ENCODE assay signal across 20 mouse cellular contexts in the genomic region with DNA sequence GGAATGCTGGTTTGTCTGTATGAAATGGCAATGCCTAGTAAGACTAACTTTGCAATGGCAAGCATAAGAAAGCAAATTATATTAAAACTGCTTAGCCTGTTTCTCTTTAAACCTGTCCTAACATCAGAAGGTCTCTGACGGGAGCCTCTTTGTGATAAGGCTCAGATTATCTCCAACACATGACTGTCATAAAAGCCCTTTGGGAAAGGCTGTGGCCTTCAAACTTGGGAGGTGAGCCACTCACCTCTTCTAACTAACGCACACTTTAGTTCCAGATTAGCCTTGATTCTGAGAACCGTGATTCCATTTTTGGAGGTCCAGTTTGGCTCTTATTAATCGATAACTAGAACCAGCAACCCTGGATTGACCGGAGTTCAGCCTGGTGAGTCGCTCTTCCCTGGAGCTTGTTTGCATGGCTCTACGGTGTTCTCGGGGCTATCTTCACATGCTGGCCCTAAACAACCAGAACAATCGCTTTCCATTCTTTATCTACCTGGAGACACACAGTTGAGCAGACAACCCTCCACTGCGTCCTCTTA.
DNase-seq lines count a peak whose midpoint lies in the region; ATAC-seq and TF ChIP-seq lines count a peak whose summit lies in the region.
"Had no signal": no experiment of that assay in that cellular context is flagged by ENCODE, and none has a peak within 500 bp of the region (broad histone marks: within the 10 kb centered on the region; RNA-seq: fewer than 3 reads in every experiment).

No protein-coding gene starts in this region.

- intact Hi-C loops in gastrocnemius, adult 2 months (cut with DNase I) = loop anchor here (5.0 kb wide), 1 partner anchor 138 kb away; no protein-coding TSS in a partner anchor

- 86% methylated on average over 10 of the region's 10 CpGs for WGBS in kidney, embryonic 15.5 days
- WGBS in liver, postnatal 0 days (ENCODE audit: insufficient replicate concordance) = 59% methylated on average over 10 of the region's 10 CpGs
- WGBS in liver, embryonic 12.5 days (ENCODE audit: insufficient replicate concordance) = 60% methylated on average over 10 of the region's 10 CpGs
- WGBS in midbrain, embryonic 15.5 days = 92% methylated on average over 10 of the region's 10 CpGs

- no peaks in the 10 kb centered on the region for H3K9me3 ChIP-seq in kidney, embryonic 15.5 days (replicated peaks)
- H3K9me3 ChIP-seq in liver, postnatal 0 days (ENCODE audit: low read length) = no peaks in the 10 kb centered on the region
- no peaks in the 10 kb centered on the region for H3K9me3 ChIP-seq in liver, embryonic 12.5 days (replicated peaks)
- H3K9me3 ChIP-seq in midbrain, embryonic 15.5 days = no peaks in the 10 kb centered on the region
- H3K9me3 ChIP-seq: embryonic facial prominence, embryonic 12.5 days; forebrain, embryonic 15.5 days; G1E; heart, embryonic 15.5 days; hindbrain, embryonic 13.5 days had no signal

- TF ChIP-seq EP300 in liver, postnatal 0 days (IDR thresholded peaks at IDR 0.05; ENCODE audit: low read depth) = no peak

- peak overlapping the region; percentile 65; the same call in 1 of the 2 replicates for H3K27ac ChIP-seq in gastrocnemius, adult 2 months
- H3K27ac ChIP-seq in kidney, embryonic 15.5 days = no peak overlapping the region
- H3K27ac ChIP-seq in liver, postnatal 0 days (ENCODE audit: low read depth) = peak overlapping the region; percentile 40; the same call in 1 of the 2 replicates
- no peak overlapping the region for H3K27ac ChIP-seq in liver, embryonic 12.5 days
- H3K27ac ChIP-seq in midbrain, embryonic 15.5 days = no peak overlapping the region
- H3K27ac ChIP-seq: embryonic facial prominence, embryonic 12.5 days; forebrain, embryonic 15.5 days; heart, adult 2 months; heart, embryonic 15.5 days; hindbrain, embryonic 13.5 days had no signal

- no peak for TF ChIP-seq CTCF in gastrocnemius, adult 2 months (IDR thresholded peaks at IDR 0.05)
- TF ChIP-seq CTCF in liver, postnatal 0 days (IDR thresholded peaks at IDR 0.05; ENCODE audit: low read depth) = no peak

- no peak overlapping the region for H3K9ac ChIP-seq in kidney, embryonic 15.5 days
- H3K9ac ChIP-seq in liver, postnatal 0 days (replicated peaks) = no peak overlapping the region
- H3K9ac ChIP-seq in liver, embryonic 12.5 days = no peak overlapping the region
- no peak overlapping the region for H3K9ac ChIP-seq in midbrain, embryonic 15.5 days
- H3K9ac ChIP-seq: embryonic facial prominence, embryonic 12.5 days; forebrain, embryonic 15.5 days; heart, embryonic 15.5 days; hindbrain, embryonic 13.5 days had no signal

- H3K36me3 ChIP-seq in kidney, embryonic 15.5 days = no peaks in the 10 kb centered on the region
- no peaks in the 10 kb centered on the region for H3K36me3 ChIP-seq in liver, postnatal 0 days (replicated peaks; ENCODE audit: insufficient read depth, low read length)
- no peaks in the 10 kb centered on the region for H3K36me3 ChIP-seq in liver, embryonic 12.5 days
- H3K36me3 ChIP-seq in midbrain, embryonic 15.5 days (replicated peaks) = no peaks in the 10 kb centered on the region
- H3K36me3 ChIP-seq: embryonic facial prominence, embryonic 12.5 days; forebrain, embryonic 15.5 days; G1E; heart, embryonic 15.5 days; hindbrain, embryonic 13.5 days had no signal

- no peak for ATAC-seq in kidney, embryonic 15.5 days (replicated peaks; ENCODE audit: low FRiP score)
- ATAC-seq in liver, postnatal 0 days = no peak; the same call in 1 of the 2 replicates
- no peak for ATAC-seq in liver, embryonic 12.5 days
- no peak for ATAC-seq in midbrain, embryonic 15.5 days (replicated peaks)
- ATAC-seq: CD4-positive, CD25-positive, alpha-beta regulatory T cell, adult 4 months; forebrain, embryonic 15.5 days had no signal

- H3K4me3 ChIP-seq in gastrocnemius, adult 2 months = no peak overlapping the region
- H3K4me3 ChIP-seq in kidney, embryonic 15.5 days (replicated peaks) = no peak overlapping the region
- H3K4me3 ChIP-seq in liver, postnatal 0 days (ENCODE audit: low read depth, low read length) = no peak overlapping the region
- H3K4me3 ChIP-seq in liver, embryonic 12.5 days = no peak overlapping the region
- H3K4me3 ChIP-seq in midbrain, embryonic 15.5 days = no peak overlapping the region
- H3K4me3 ChIP-seq: embryonic facial prominence, embryonic 12.5 days; forebrain, embryonic 15.5 days; heart, adult 2 months; heart, embryonic 15.5 days; hindbrain, embryonic 13.5 days had no signal

- DNase-seq in gastrocnemius, adult 2 months = no peak
- no peak for DNase-seq in gastrocnemius, adult 18-20 months (ENCODE audit: low spot score)
- DNase-seq in kidney, adult 8-10 months = peak; percentile 25 to 34
- DNase-seq in liver, postnatal 0 days = no peak
- DNase-seq: adrenal gland, adult 8-10 months; adrenal gland, postnatal 36 days; B cell, adult 2 months; embryo, embryonic 11 days; gastrocnemius, postnatal 14 days had no signal

- peaks cover 8% of the 10 kb centered on the region; the same call in 1 of the 2 replicates for H3K4me1 ChIP-seq in kidney, embryonic 15.5 days
- H3K4me1 ChIP-seq in liver, postnatal 0 days (ENCODE audit: insufficient read depth) = peaks cover 21% of the 10 kb centered on the region
- H3K4me1 ChIP-seq in liver, embryonic 12.5 days = peaks cover 47% of the 10 kb centered on the region
- no peaks in the 10 kb centered on the region for H3K4me1 ChIP-seq in midbrain, embryonic 15.5 days
- H3K4me1 ChIP-seq: embryonic facial prominence, embryonic 12.5 days; forebrain, embryonic 15.5 days; hindbrain, embryonic 13.5 days had no signal

- no peak overlapping the region for H3K4me2 ChIP-seq in kidney, embryonic 15.5 days
- peak overlapping the region; percentile 48 for H3K4me2 ChIP-seq in liver, postnatal 0 days (ENCODE audit: low read depth, low read length)
- H3K4me2 ChIP-seq in liver, embryonic 12.5 days = no peak overlapping the region
- H3K4me2 ChIP-seq in midbrain, embryonic 15.5 days = no peak overlapping the region
- H3K4me2 ChIP-seq: embryonic facial prominence, embryonic 12.5 days; forebrain, embryonic 15.5 days; heart, embryonic 11.5 days; heart, embryonic 15.5 days; hindbrain, embryonic 13.5 days had no signal

- no peaks in the 10 kb centered on the region for H3K27me3 ChIP-seq in kidney, embryonic 15.5 days
- H3K27me3 ChIP-seq in liver, postnatal 0 days (ENCODE audit: insufficient read depth, low read length) = no peaks in the 10 kb centered on the region
- H3K27me3 ChIP-seq in liver, embryonic 12.5 days (replicated peaks) = no peaks in the 10 kb centered on the region
- H3K27me3 ChIP-seq in midbrain, embryonic 15.5 days (replicated peaks) = no peaks in the 10 kb centered on the region
- H3K27me3 ChIP-seq: embryonic facial prominence, embryonic 12.5 days; forebrain, embryonic 15.5 days; heart, embryonic 15.5 days; hindbrain, embryonic 13.5 days had no signal

Comparison
In these comparisons a context has a peak if more than half of its experiments do, and no peak if none do; other contexts are left out.
1. H3K27ac ChIP-seq: peak in gastrocnemius, adult 2 months (single experiment) and liver, postnatal 0 days (single experiment); none in kidney, embryonic 15.5 days (single experiment), liver, embryonic 12.5 days (single experiment) and midbrain, embryonic 15.5 days (single experiment).
2. DNase-seq: peak in kidney, adult 8-10 months (2 of 2); none in gastrocnemius, adult 2 months (single experiment), gastrocnemius, adult 18-20 months (single experiment) and liver, postnatal 0 days (single experiment).